Mouse (Mus musculus) embryonic fibroblast, embryonic 13.5 days (primary cell): ENCODE results near the gene Wdr93. TPM values are rescaled to one million over a fixed set of nuclear protein-coding genes. Genes with fewer than 3 reads are reported as not detected.
A peak's percentile ranks its signal among the peaks of the same experiment; 100 is the strongest.

ENCODE experiments used
- H3K27ac ChIP-seq: 2 replicates; pipeline ENCODE4 v1.5.1; 2012; ENCODE audit warnings: low read length, control low read depth, inconsistent platforms; ENCODE audit not compliant: insufficient read depth
- H3K4me1 ChIP-seq: 2 replicates; pipeline ENCODE4 v1.6.1; 2011; ENCODE audit warnings: low read length; ENCODE audit not compliant: control insufficient read depth, insufficient read depth
- H3K4me3 ChIP-seq: 2 replicates; pipeline ENCODE4 v1.5.1; 2011; ENCODE audit warnings: mild to moderate bottlenecking, control low read depth, low read length; ENCODE audit not compliant: insufficient read depth
- CTCF ChIP-seq: IDR thresholded peaks from 2 replicates; pipeline ENCODE4 v1.5.1; 2011; ENCODE audit warnings: mild to moderate bottlenecking, control low read depth, low read length, moderate library complexity, borderline replicate concordance; ENCODE audit not compliant: insufficient read depth
- POLR2A ChIP-seq: IDR thresholded peaks from 2 replicates; pipeline ENCODE4 v1.6.1; 2011; ENCODE audit warnings: low read depth, mild to moderate bottlenecking, control low read depth, low read length, moderate library complexity
- polyA plus RNA-seq: library from polyadenylated mRNA; stranded (reverse); fragments of >200 nt; gene quantifications from 2 replicates; pipeline ENCODE4 v1.2.4, GENCODE M21; 2011; ENCODE audit warnings: low read depth; ENCODE audit not compliant: missing spikeins, insufficient read length

Wdr93 gene
- not detected in 2 replicates for polyA plus RNA-seq

DNA sequence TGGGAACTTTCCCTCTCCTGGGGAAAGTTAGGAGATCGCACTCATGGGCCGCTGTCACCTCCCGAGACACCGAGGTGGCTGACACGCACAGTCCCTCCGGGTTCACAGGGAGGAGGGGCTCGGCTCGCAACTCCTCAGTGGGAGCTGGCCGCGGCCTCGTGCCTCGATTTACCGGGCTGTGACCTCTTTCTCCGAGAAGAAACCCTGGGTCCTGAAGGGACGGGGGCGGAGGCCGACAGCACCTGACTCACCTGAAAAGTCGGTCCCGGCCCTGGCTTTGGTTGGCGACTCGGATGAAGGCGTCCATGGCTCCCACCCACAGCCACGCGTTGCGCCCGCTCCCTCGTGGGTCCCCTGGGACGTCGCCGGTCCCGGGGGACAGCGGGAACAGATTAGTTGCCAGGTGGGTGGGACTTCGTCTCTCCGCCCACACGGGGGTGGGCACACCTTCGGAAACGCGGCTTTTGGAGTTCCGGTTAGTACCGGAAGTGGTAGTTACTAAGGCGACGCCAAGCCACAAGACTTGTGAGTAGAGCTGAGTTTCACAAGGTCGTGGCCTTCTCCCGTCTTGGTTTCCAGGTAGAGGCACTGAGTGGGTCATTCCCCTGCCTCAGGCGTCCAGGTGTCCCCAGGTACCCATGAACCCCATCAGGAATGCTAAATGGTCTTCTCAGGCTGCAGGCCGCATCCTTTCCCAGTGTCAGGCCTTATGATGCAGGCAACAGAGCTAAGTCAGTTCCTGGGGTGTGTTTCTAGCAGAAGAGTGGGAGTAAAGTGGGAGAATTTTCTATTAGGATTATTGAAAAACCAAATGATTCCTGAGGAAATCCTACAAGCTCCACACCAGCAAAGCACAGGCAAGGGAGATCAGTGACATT is at the start of gene Wdr93, which contains the start of gene Pex11a:
TSS of gene Wdr93 (plus strand) at position 505 of the 878 bp plus-strand sequence.
TSS of gene Pex11a (minus strand) at position 473 of the 878 bp plus-strand sequence.
- H3K4me3 ChIP-seq: peak within 1 kb of the TSS; percentile 55
- peak; percentile 32; the same call in 1 of the 2 replicates for TF ChIP-seq POLR2A
- no peak for TF ChIP-seq CTCF
- H3K27ac ChIP-seq: no peak within 1 kb of the TSS
- H3K4me1 ChIP-seq: no peaks in the 10 kb centered on the region

DNA sequence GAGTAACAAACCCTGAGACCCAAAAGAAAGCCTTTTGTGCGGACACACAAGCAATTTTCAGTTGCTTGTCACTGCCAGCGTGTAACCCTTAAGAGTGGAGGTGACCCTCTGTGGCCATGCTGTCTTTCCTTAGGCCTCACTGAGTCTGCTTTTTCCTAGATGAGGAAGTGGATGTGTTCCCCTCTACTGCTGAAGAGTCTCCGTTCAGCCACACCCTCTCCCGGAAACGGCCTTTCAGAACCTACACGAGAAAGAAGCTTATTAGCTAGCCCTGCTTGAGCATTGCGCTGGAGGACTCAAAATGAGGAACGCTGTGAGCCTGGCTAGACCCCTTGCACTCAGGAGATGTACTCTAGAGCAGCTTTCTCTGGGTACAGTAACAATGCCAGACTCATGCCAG is 46.5 kb upstream of the Wdr93 start:
- H3K4me3 ChIP-seq: no peak overlapping the region
- H3K4me1 ChIP-seq: no peaks in the 10 kb centered on the region
- H3K27ac ChIP-seq: no peak overlapping the region
- TF ChIP-seq POLR2A: no peak
- no peak for TF ChIP-seq CTCF

DNA sequence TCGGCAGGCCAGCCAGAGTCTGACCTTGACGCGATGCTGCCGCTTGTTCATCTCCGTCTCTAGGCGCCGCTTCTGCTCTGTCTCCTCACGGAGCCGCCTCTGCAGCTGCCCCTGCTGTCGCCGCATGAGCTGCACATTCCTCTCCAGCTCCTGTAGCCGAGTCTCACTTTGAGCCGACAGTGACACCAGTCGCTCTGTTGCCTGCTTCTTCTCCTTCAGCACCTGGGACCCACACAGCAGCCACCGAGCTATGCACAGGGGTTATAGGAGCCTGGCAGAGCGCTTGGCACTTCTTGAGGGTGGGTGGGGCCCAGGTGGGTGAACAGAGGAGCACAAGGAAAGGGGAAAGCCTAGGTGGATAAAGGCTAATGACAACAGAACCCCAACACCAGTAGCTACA is 40.2 kb upstream of the Wdr93 start:
- Histone ChIP-seq H3K27ac (no peak overlapping the region), H3K4me1 (no peaks in the 10 kb centered on the region), H3K4me3 (no peak overlapping the region)
- TF ChIP-seq CTCF (no peak), POLR2A (no peak)

DNA sequence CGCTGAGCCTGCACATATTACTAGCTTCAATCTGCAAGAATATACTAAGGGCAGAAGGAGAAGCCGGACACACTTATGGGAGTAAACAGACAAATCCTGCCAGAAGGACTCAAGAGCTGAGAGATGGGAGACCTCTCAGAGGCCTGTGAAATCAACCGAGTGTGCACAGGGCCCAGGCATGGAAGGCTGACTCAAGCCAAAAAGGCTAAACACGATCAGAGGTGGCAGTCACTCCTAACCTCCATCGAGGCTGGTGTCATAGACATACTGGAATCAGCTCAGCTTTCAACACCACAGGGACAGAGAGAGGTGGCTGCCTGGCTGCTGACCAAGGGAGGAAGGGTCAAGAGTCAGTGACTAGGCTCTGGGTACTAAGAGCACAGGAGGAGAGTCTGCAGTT is 37.8 kb upstream of the Wdr93 start:
- no peak overlapping the region for H3K4me3 ChIP-seq
- H3K27ac ChIP-seq: no peak overlapping the region
- no peaks in the 10 kb centered on the region for H3K4me1 ChIP-seq
- TF ChIP-seq POLR2A: no peak
- TF ChIP-seq CTCF: no peak

DNA sequence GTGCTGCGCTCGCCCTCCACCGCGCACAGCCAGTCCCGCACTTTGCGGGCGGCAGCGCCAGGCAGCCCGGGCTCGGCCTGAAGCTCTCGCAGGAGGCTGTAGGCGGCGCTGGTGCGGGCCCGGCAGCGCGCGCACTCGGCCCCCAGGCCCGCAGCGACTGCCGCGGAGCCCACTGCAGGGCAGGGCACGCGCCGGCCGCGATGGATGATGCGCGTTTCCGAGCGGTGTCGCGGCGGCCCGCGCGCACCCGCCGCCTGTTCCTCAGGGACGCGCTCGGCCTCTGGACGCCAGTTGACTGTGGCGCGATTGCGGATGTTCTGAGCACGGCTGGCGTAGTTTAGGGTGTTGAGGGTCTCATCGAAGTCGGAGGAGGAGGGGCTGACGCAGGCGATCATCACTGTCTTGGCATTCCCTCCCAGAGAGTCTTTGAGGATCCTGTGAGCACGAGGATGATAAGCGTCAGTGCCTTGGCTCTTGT is 32.8 kb upstream of the Wdr93 start:
- Histone ChIP-seq H3K27ac (no peak overlapping the region), H3K4me3 (no peak overlapping the region), H3K4me1 (no peaks in the 10 kb centered on the region; the same call in 1 of the 2 replicates)
- TF ChIP-seq POLR2A: no peak
- 0 out of 2 replicates have a peak, but pooled peaks have one; percentile 4 for TF ChIP-seq CTCF

DNA sequence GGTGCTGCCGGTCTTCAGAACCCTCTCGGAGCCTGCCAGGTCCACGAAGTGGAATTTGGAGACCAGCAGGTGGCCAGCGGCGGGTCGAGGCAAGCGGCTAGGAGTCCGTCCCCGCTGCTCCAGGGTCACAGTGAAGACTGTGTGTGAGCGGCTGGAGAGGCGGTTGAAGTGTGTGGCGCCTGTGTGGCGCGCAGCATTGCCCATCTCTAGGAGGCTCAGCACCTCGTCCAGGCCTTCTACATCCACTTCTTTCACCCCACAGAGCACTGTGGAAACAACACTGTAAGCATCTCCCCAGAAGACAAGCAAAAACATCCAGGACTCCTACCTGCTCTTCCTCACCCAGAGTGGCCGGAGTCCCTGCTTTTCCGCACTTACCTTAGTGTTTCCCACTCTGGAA is 32.1 kb upstream of the Wdr93 start:
- H3K27ac ChIP-seq: no peak overlapping the region
- no peak for TF ChIP-seq CTCF
- TF ChIP-seq POLR2A: no peak
- H3K4me1 ChIP-seq: no peaks in the 10 kb centered on the region; the same call in 1 of the 2 replicates
- no peak overlapping the region for H3K4me3 ChIP-seq

DNA sequence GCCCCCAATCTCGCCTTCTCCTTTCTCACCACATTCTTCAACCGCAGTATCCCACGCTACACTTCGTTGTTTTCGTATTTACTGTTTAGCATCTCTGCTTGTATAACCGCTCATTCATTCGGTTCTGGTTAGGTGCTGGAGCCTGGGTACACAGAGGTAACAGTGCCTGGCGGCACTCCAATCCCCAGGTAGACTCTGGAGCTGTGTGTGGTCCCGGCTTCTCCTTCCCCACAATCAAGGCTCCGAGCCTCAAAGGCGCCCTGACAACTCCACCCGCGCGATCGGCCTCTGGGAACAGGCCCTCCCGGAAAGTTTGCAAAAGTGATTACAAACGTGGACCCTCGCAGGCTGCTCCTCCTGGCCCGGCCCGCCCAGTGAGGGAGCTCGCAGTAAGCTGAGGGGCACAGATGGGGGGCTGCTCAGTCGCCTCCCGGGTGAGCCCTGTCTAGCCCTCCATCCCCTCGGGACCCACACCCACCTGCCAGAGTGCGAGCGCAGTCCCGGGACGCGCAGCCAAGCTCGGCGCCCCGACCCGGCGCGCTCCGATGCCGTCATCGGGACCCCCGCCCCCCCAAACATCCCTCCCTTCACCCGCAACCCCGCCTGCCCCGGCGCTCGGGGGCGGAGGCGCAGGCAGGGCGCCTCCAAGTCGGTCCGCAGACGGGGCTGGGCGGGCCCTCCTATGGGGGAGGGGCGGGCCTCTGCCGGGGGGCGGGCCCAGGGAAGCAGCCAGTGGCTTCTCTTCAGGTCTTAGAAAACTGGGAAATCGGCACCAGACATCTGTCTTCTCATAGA is 27.6 kb upstream of the Wdr93 start, which contains the start of gene Kif7:
TSS of gene Kif7 (minus strand) at position 534 of the 795 bp plus-strand sequence.
- no peak within 1 kb of the TSS for H3K27ac ChIP-seq
- TF ChIP-seq POLR2A (peak; percentile 75), CTCF (no peak)

DNA sequence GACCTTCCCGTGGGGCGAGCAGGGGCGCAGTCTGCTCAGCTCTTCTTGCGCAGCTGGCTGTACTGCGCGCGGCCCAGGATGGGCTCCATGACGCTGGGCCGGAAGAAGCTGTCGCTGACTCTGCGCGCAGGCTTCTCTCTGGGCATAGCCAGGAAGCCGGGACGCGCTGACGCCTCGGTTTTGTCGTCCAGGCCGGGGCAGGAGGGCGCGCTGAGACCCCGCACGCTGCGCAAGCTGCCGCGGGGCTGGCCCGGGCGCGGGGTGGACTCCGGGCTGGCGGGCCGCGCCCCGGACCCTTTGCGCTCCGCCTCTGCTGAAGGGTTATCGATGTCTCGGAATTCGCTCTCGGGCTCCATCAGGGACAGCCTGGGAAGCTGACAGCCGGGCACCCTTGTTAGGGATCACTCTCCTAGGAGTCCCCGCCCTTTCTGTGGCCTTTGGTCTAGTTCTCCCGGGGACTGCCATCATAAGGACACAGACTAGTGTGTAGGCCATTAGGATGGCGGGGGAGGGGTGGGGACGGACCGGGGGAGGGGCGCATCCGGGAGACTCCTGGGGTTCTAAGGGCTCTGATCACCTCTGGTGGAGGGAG is 21.5 kb upstream of the Wdr93 start:
- no peak overlapping the region for H3K27ac ChIP-seq
- TF ChIP-seq POLR2A (peak; percentile 48; the same call in 1 of the 2 replicates), CTCF (no peak)
- no peaks in the 10 kb centered on the region for H3K4me1 ChIP-seq
- peak overlapping the region; percentile 37 for H3K4me3 ChIP-seq

More for the DNA sequence above, 27.6 kb upstream of the Wdr93 start, which contains the start of gene Kif7:
- peak within 1 kb of the TSS; percentile 75 for H3K4me3 ChIP-seq
- H3K4me1 ChIP-seq: no peaks in the 10 kb centered on the region; the same call in 1 of the 2 replicates

DNA sequence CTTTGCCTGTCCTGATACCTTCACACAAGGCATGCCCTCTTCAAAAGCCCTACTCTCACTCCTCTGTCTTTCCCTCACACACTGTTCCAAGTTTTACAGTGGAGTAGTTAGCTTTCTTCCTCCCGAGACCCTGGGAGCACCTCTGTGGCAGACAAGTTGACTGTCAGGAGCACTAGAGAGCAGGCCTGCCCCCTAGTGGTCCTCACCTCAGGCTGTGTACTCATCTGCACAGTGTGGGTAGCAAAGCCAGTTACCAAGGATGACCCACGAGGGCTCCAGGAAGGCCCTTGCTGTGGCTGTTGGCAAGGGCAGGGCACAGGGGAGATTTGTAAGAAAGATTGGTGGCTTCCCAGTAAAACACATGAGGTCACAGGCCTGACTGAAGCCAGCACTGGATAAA is 15.9 kb upstream of the Wdr93 start:
- H3K4me1 ChIP-seq: no peaks in the 10 kb centered on the region
- TF ChIP-seq POLR2A (no peak), CTCF (peak; percentile 96)
- no peak overlapping the region for H3K27ac ChIP-seq
- H3K4me3 ChIP-seq: no peak overlapping the region
